Mouse (Mus musculus) MN1 (cell line): ENCODE measurements around the gene Mrpl45.
"Not testable (repeated sequence)": the region's sequence is repeated elsewhere in the genome, so short reads cannot be mapped to it uniquely, and the experiment has no call there.

Source experiments
- DNase-seq: peaks from one replicate; pipeline ENCODE4 v3.0.0-alpha.2; 2016; ENCODE audit warnings: low spot score

Gene Mrpl45

GRCm38 (mm10) chr11:97296542-97296941 is 19.0 kb upstream of the Mrpl45 start:
- no peak for DNase-seq

- no peak for DNase-seq
Measured at GRCm38 (mm10) chr11:97299939-97300338, 15.6 kb upstream of the Mrpl45 start.

- DNase-seq: no peak
Measured at GRCm38 (mm10) chr11:97301406-97301805, 14.1 kb upstream of the Mrpl45 start.

- peak; percentile 33 for DNase-seq
Measured at GRCm38 (mm10) chr11:97302231-97302781, 13.2 kb upstream of the Mrpl45 start.

- no peak for DNase-seq
Measured at GRCm38 (mm10) chr11:97304631-97305030, 10.9 kb upstream of the Mrpl45 start.

- DNase-seq: no peak
Measured at GRCm38 (mm10) chr11:97307294-97308069, 8.0 kb upstream of the Mrpl45 start.

- DNase-seq: no peak
Measured at GRCm38 (mm10) chr11:97308806-97309450, 6.6 kb upstream of the Mrpl45 start.

- peak; percentile 51 for DNase-seq
Measured at GRCm38 (mm10) chr11:97309451-97309836, 6.1 kb upstream of the Mrpl45 start.

- DNase-seq: peak; percentile 87
Measured at GRCm38 (mm10) chr11:97309911-97310571, 5.5 kb upstream of the Mrpl45 start.

GRCm38 (mm10) chr11:97310895-97311631 is 4.5 kb upstream of the Mrpl45 start:
- DNase-seq: peak; percentile 67

- DNase-seq: not testable (repeated sequence)
Measured at GRCm38 (mm10) chr11:97312871-97313270, 2.6 kb upstream of the Mrpl45 start.

- DNase-seq: peak; percentile 44
Measured at GRCm38 (mm10) chr11:97314110-97314509, 1.4 kb upstream of the Mrpl45 start.

GRCm38 (mm10) chr11:97314751-97315503 is 589 bp upstream of the Mrpl45 start:
- no peak for DNase-seq

- DNase-seq: no peak
Measured at GRCm38 (mm10) chr11:97321197-97321596, 5.7 kb downstream of the Mrpl45 start.

GRCm38 (mm10) chr11:97321894-97322600 is 6.5 kb downstream of the Mrpl45 start:
- not testable (repeated sequence) for DNase-seq

- DNase-seq: no peak
Measured at GRCm38 (mm10) chr11:97325224-97325623, 9.7 kb downstream of the Mrpl45 start.

GRCm38 (mm10) chr11:97328148-97328547 is 12.6 kb downstream of the Mrpl45 start:
- DNase-seq: peak; percentile 79

- no peak for DNase-seq
Measured at GRCm38 (mm10) chr11:97330315-97330714, 14.8 kb downstream of the Mrpl45 start.

GRCm38 (mm10) chr11:97331231-97332190 is 16.0 kb downstream of the Mrpl45 start:
- DNase-seq: no peak
